Mouse (Mus musculus): Measurements from ENCODE around the gene Sirt5. TPM values are rescaled to one million over a fixed set of nuclear protein-coding genes. Genes with fewer than 3 reads are reported as not detected.

Gene Sirt5
- total RNA-seq, 1 experiment from 2014 or later = 5.5 TPM

DNA sequence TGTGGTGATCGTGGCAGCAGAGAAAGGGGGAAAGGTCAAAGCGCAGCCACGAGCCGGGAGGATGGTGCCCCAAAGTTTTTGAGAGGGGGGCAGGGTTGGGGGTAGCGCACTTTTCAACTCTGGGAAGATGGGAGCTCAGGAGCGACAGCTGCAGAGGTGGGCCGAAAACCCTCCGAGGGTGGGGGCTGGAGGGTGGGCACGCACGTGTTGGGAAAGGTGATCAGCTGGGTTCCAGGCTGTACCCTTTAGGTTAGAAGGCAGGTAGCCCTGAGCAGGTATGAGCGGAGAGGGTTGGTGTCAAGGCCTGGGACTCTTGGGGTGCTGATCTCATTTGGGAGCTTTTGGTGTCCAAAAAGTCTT, 509 bp downstream of the Sirt5 start:
- ATAC-seq (ENCODE audit: extremely low read depth, insufficient number of reproducible peaks, low FRiP score, poor library complexity, severe bottlenecking) = no peak

DNA sequence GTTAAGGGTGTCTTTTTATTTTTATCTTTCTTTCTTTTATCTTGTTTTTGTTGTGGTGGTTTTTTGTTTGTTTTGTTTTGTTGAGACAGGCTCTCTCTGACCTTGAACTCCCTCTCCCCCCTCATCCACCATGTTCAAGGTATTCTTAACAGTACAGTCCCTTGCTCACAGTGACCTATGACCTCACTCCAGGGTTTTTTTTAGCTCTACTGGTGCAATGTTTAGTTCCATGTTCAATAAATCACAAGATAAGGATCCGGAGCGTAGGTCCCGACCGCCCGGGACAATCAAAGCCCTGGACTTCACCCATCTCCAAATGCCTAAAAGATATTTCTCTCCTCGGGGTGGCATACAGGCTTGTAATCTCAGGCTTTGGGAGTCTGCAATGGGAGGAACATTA, 4.8 kb downstream of the Sirt5 start:
- ATAC-seq (ENCODE audit: extremely low read depth, insufficient number of reproducible peaks, low FRiP score, poor library complexity, severe bottlenecking) = no peak

DNA sequence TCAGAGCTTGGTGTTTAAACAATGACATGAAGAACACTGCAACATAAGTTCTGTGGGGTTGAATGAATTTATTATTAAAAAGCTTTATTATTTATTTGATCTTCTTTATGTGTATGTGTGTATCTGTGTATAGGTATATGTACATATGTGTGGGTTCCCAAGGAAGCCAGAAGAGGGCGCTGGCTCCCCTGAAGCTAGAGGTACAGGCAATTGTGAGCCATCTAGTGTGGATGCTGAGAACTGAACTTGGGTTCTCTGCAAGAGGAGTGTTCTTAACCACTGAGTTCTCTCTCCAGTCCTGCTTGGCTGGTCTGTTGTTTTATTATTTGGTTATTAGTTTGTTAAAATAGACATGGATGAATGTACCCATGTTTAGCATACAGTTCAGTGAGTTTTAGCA, 7.6 kb downstream of the Sirt5 start:
- ATAC-seq (ENCODE audit: extremely low read depth, insufficient number of reproducible peaks, low FRiP score, poor library complexity, severe bottlenecking) = no peak

DNA sequence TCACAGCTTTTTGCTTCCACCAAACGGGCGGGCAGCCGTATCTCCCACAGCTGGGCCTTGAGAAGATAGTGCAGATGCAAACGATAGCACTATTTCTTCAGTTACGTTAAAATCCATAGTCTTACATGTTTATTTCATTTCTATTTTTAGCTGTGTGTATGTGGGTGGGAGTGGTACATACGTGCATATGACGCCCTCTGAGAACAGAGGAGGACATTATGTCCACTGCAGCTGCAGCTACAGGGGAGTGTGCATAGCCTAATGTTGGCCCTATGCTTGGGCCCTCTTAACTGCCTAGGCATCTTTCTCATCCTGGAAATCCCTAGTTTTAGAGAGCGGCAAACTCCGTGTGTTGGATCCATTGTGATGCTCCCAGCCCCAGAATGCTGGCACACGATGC, 8.9 kb downstream of the Sirt5 start:
- no peak for ATAC-seq (ENCODE audit: extremely low read depth, insufficient number of reproducible peaks, low FRiP score, poor library complexity, severe bottlenecking)

DNA sequence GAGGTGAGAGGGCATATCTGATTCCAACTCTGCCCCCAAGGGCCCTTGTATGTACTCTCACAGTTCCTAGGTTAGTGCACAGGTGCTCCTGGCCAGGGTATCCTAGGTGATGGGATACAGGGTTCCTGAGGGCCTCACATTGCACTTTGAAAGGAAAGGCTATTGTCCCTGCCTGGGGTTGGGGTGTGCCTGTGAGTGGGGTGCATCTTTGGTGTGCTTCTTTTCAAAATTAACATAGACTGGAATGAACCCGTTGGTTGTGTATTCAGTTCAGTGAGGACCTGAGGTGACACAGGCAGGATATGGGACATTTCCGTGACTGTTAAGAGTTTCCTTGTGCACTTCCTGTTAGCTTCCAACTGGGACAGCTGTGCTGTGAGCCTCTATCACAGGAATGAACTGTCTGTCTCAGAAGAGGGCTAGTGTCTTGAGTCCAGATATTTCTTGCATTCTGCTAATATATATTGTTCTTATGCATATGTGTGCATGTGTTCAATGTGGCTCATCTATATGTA, 9.7 kb downstream of the Sirt5 start:
- ATAC-seq (ENCODE audit: extremely low read depth, insufficient number of reproducible peaks, low FRiP score, poor library complexity, severe bottlenecking) = no peak

DNA sequence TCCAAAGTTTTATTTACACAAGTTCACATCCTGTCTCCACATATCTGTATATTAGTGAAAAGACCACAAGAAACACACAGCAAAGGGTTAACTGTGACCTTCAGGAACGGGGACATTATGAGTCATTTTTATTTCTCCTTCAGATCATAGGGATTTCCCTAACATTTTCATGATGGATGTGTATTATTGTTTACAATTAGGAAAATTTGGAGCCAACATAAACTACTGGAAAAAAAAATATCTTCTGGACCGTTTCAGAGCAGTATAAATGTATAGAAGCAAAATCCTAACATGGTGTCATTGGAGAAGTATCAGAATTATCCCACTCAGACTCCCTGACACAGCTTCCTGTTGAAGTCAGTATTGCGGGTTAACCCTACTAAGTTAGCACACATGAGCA, 14.7 kb downstream of the Sirt5 start:
- no peak for ATAC-seq (ENCODE audit: extremely low read depth, insufficient number of reproducible peaks, low FRiP score, poor library complexity, severe bottlenecking)

DNA sequence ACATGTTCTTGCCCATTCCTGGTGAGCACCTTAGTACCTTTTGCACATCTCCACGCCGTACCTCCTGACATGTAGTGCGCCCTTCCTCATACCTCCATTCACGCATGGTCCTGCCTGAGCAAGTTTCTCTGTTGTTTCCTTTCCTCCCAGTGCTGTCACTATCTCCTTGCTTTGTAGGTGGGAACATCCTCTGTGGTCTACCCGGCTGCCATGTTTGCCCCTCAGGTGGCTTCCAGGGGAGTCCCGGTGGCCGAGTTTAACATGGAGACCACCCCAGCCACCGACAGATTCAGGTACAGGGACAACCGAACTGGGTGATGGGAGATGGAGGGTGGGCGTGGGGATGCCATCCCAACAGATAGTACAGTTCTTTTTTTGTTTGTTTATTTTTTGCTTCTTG, 20.0 kb downstream of the Sirt5 start:
- ATAC-seq (ENCODE audit: extremely low read depth, insufficient number of reproducible peaks, low FRiP score, poor library complexity, severe bottlenecking) = no peak

DNA sequence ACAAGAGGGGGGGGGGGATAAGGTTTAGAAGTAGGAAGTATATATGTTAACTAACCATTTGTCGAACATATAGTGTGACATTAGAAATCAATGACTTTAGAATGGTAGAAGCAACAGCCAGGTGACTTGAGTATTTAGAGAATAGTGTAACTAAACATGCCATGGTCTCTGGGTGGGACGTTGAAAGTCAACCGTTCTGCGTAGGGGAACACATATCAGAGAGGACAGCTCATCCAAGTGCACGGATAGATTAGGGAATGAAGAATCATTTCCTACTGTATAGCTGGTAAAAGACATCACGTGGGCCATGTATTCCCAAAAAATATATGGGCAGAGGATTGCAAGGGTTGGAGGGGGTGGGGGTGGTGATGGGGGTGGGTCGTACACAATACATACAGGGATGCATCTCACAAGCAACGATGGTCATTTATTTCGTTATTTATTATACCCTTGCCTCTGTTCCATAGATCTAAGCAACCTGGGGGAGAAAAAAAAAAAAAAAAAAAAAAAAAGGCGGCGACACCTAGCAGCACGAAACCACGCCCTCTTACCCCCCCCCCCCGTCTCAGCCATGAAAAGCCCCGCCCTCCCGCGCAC, 32.5 kb downstream of the Sirt5 start:
- no peak for ATAC-seq (ENCODE audit: extremely low read depth, insufficient number of reproducible peaks, low FRiP score, poor library complexity, severe bottlenecking)

DNA sequence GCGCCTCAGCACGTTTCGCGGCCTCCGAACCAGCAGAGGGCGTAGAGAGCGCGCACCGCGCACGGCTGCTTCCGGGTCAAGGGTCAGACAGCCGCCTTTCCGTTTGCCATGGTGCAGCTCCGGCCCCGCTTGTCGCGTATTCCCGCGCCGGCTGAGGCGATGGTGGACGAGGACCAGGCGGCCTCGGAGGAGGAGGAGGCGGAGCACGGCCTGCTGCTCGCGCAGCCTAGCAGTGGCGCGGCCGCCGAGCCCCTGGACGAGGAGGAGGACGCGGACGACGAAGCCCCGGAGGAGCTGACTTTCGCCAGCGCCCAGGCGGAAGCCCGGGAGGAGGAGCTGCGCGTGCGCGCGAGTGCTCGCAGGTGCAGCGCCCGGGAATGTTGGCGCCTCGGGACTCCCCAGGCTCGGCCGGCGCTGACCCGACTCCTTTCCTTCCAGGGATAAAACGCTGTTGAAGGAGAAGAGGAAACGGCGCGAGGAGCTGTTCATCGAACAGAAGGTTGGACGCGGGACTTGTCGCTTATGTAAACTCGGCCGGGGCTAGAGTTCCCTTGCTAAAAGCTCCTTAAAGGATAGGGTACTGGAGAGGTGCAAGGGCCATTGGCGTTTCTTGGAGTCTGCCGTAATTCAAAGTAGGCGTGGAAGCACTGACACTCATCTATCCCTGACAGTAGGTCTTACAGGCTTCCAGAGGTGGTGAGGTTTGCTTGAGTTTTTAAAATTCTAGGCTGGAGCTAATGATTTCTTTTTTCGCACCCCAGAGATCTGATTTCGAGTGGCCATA, 33.2 kb downstream of the Sirt5 start, which contains the start of gene Nol7:
Gene Nol7, plus strand, starts transcription at position 94 of the 784 bp plus-strand sequence.
- peak; percentile 94 for ATAC-seq (ENCODE audit: extremely low read depth, insufficient number of reproducible peaks, low FRiP score, poor library complexity, severe bottlenecking)

DNA sequence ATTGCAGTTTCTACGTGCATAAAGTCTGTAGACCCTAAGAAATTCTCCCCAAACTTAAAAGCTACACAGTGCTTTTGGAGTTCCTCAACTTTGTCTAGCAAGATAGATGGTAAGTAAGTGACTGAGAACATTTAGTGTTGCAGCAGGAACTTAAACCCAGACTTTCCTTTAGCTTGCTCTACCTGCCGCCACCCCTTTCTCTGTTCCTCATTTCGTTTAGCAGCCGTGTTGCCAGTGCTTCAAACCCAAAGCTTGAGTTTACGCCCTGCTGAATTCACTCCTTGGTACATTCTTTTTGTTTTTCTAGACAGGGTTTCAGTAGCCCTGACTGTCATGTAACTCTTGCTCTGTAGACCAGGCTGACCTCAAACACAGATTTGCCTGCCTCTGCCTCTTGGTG, 34.3 kb downstream of the Sirt5 start:
- peak; percentile 37; the same call in 1 of the 2 replicates for ATAC-seq (ENCODE audit: extremely low read depth, insufficient number of reproducible peaks, low FRiP score, poor library complexity, severe bottlenecking)

DNA sequence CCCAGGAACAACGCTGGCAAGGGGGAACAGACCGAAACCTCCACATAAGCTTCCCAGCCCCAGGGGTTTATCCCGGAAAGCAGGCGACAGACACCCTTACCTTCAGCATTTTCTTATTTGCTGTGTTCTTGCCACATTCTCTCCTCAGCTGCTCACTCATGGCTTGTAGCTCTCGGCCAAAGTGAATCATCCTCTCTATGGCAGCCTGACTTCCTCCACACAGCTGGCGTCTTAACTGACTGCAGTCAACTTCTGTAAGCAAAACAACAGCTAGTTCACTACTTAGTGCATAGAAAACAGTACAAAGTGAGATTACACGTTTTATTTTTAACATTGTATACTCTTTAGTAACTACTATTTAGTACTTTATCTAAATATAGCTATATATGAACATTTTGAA, 47.0 kb downstream of the Sirt5 start:
- ATAC-seq (ENCODE audit: extremely low read depth, insufficient number of reproducible peaks, low FRiP score, poor library complexity, severe bottlenecking) = no peak

DNA sequence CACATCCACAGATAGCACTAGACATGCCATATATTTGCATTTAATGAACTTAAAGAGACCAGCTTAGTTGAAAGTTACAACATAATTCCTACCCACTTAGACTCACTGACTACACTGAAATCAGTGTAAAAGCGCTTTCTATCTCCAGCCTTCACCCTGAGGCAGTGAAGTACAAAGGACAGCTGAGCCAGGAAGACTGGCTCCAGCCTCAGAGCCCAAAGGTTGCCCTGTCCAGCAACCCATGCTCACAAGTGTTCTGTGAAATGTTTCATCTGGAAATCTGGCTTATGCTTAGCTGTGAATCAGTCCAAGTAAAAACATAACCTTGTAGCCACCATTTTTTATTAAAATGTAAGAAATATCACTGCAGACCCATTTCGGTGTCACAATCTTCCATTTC, 48.3 kb downstream of the Sirt5 start:
- ATAC-seq (ENCODE audit: extremely low read depth, insufficient number of reproducible peaks, low FRiP score, poor library complexity, severe bottlenecking) = no peak

DNA sequence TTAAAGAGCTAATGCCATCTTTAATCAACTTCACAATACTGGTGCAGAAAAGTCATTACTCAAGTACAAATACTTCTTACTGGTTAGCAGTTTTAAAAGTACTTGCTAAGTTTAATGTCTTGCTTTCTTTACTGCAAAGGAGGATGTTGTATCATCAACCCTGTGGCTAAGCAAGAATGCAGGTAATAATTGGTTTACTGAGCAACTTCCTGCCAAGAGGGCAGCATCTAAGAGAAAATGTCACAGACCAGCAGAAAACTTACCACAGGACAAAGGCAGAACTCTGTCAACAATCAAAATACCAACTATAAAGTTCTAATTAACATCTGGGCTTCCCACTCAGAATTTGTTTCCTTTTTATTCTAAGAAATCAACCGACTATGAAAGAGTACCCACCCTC, 50.0 kb downstream of the Sirt5 start:
- ATAC-seq (ENCODE audit: extremely low read depth, insufficient number of reproducible peaks, low FRiP score, poor library complexity, severe bottlenecking) = no peak

DNA sequence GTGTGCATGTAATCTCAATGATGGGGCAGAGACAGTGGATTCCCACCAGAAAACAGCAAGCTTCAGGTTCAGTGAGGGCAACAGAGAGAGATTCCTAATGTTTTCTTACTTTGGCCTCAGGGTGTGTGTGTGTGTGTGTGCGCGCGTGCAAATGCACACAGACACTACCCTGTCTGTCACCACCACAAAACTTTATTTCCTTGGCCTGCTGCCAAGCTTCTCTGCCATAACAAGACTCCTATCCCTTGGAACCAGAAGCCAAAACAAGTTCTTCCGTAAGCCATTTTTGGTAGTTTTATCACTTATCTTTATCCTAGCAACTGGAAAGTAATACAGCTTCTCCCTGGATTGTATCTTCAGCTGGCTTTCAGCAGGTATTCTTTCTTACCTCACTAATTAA, 63.1 kb downstream of the Sirt5 start:
- ATAC-seq (ENCODE audit: extremely low read depth, insufficient number of reproducible peaks, low FRiP score, poor library complexity, severe bottlenecking) = no peak

DNA sequence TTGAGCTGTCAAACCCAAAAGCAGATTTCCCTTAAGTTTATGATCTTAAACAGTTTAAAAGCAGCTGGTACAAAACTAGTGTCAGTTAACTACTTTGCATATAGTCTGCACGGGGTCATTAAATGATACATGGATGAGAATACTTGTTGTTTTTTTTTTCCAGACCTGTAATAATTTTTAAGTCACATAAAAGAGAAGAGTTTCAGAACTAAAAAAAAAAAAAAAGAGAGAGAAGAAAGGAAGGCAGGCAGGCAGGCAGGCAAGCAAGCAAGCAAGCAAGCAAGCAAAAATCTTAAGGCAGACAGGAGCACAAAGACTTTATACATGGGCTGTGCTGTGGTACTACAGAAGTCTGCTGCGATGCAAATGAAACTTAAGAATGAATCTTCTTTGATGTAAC, 68.1 kb downstream of the Sirt5 start:
- ATAC-seq (ENCODE audit: extremely low read depth, insufficient number of reproducible peaks, low FRiP score, poor library complexity, severe bottlenecking) = no peak

DNA sequence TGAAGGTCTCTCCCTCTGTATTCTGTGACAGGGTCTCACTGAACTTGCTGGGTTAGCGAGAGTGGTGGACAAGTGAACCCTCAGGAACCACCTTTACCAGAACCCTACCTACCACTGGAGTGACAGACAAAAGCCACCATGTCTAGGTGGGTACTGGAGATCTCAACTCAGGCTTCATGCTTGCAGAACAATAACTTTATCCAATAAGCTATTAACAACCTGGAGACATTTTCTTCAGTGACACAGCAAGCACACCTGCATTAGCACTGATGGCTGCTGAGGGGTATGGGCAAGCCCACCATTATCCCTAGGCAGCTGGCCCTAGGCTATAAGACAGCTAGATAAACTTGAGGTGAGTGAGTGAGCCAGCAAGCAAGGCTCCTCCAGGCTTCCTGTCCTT, 75.1 kb downstream of the Sirt5 start:
- no peak for ATAC-seq (ENCODE audit: extremely low read depth, insufficient number of reproducible peaks, low FRiP score, poor library complexity, severe bottlenecking)

DNA sequence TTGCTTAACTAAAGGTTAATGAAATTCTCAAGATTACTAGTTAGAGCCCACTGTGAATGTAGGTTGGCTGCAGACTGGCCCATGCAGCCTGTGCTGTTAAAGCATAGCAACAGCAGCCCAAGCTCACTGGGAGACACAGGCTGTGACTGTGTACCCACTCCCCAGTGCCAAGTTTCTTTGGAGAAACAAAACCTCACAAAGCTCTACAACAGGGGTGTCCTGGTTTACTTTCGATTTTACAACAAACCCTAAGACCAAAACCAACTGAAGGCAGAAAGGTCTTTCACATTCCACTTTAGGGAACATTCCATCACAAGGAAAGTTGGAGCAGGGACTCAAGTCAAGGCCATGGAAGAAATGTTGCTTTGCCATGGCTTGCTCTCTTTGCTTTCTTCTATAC, 77.3 kb downstream of the Sirt5 start:
- ATAC-seq (ENCODE audit: extremely low read depth, insufficient number of reproducible peaks, low FRiP score, poor library complexity, severe bottlenecking) = no peak

DNA sequence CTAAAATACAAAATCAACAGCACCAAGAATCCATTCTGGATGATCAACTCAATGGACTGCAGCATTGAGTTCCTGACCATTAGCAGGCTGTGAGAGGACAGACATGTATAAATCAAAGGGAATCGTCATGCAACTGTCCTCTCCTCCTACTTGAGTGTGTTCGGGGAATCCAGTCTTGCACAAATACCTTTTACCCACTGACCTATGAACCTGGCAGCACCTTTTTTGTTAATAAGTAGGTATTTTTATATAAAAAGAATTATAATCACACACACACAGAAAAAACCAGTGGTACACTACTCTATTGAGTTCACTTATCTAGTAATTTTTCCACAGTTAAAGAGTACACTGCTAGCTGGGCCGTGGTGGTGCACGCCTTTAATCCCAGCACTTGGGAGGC, 78.4 kb downstream of the Sirt5 start:
- ATAC-seq (ENCODE audit: extremely low read depth, insufficient number of reproducible peaks, low FRiP score, poor library complexity, severe bottlenecking) = no peak

DNA sequence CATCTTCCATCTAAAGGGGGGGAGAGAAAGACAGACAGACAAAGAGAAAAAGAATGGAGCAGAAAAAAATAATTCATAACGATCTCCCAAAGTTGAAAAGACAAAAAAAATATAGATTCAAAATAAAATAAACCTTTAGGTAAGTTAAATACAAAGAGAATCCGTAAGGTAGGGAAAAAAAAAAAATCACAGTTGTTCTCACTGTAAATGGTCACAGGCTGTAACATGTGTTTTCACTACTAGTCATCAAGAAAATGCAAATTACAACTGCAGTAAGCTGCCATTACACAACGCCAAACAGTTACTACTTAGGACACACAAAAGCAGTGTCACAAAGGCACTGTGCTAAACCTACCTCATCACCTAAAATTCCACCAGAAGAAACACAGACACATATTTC, 79.4 kb downstream of the Sirt5 start:
- ATAC-seq (ENCODE audit: extremely low read depth, insufficient number of reproducible peaks, low FRiP score, poor library complexity, severe bottlenecking) = no peak
